Mouse (Mus musculus): ENCODE results near the gene Kcnip4. TPM values are rescaled to one million over a fixed set of nuclear protein-coding genes. Genes with fewer than 3 reads are reported as not detected.

Kcnip4 gene
- total RNA-seq, 2 experiments from 2014 or later = 0.14 TPM; not detected in 1

- no peak overlapping the region for H3K27ac ChIP-seq
- no peak for TF ChIP-seq CTCF (IDR thresholded peaks at IDR 0.05)
- intact Hi-C loops (cut with DNase I) = no loop called here
Observed at GRCm38 (mm10) chr5:48544784-48545734, 979.6 kb downstream of the Kcnip4 start.

GRCm38 (mm10) chr5:48518035-48518434 lies 1006.7 kb downstream of the Kcnip4 start:
- DNase-seq = no peak
- Histone ChIP-seq H3K4me3 (no peak overlapping the region), H3K27ac (no peak overlapping the region)
- TF ChIP-seq CTCF (IDR thresholded peaks at IDR 0.05) = no peak
- intact Hi-C loops (cut with DNase I) = no loop called here

More at GRCm38 (mm10) chr5:48544784-48545734, 979.6 kb downstream of the Kcnip4 start:
- H3K4me3 ChIP-seq = no peak overlapping the region
- no peak for DNase-seq

DNA sequence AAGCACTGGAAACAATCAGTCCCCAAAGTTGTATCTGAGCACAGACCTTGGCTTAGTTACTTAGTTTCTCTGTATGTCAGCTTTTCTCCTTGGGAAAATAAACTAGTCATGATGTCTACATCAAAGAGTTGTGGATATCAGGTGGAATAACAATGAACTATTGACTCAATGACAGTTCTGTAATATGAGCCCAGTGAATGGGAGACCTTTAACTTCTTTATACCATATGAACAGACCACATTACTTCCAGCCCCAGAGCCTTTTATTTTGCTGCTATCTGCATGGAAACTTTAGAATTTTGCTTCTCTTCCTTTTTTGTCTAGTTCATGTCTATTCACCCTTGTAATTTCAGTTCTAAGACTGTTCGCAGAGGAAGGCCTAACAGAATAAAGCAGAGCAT lies 1011.4 kb downstream of the Kcnip4 start:
- DNase-seq = no peak
- H3K4me3 ChIP-seq = no peak overlapping the region
- H3K27ac ChIP-seq = no peak overlapping the region
- intact Hi-C loops (cut with DNase I) = no loop called here
- no peak for TF ChIP-seq CTCF (IDR thresholded peaks at IDR 0.05)

DNA sequence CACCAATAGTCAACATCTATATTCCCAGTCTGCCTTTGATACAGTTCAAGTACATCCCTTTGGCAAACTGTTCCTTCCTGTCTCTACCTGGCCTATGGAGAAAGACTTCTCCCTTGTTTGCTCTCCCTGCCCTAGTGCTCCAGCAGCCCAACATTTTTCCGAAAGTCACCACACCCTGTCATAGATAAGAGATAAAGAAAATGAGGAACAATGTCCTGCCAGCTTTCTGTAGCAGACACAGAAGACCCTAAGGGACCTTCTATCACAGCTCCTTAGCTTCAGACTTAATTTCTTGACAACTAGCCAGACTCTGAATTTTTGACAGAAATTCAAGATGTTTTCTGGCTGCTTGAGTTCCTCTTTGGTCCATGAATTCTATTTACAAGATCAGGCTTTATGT lies 1013.4 kb downstream of the Kcnip4 start:
- intact Hi-C loops (cut with DNase I) = no loop called here
- DNase-seq = no peak
- no peak overlapping the region for H3K4me3 ChIP-seq
- H3K27ac ChIP-seq = no peak overlapping the region
- no peak for TF ChIP-seq CTCF (IDR thresholded peaks at IDR 0.05)

DNA sequence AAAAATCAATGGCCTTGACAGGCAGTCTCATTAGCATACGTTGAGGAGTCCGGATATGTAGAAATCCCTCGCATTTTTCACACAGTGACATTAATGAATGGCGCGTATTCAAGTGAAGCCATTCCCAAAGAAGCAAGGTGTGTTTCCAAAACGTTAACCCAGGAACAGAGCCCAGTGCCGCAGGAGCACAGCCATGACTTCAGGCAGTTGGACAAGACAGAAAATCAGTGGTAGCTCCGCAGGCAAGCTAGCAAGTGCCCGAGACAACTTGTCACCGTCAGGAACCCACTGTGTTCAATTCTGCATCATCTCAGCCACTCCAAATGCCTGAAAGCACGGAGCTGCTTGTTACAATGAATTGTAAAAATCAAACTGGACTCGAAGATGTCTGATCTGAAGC lies 1014.5 kb downstream of the Kcnip4 start:
- intact Hi-C loops (cut with DNase I) = no loop called here
- no peak for DNase-seq
- Histone ChIP-seq H3K27ac (no peak overlapping the region), H3K4me3 (no peak overlapping the region)
- no peak for TF ChIP-seq CTCF (IDR thresholded peaks at IDR 0.05)

DNA sequence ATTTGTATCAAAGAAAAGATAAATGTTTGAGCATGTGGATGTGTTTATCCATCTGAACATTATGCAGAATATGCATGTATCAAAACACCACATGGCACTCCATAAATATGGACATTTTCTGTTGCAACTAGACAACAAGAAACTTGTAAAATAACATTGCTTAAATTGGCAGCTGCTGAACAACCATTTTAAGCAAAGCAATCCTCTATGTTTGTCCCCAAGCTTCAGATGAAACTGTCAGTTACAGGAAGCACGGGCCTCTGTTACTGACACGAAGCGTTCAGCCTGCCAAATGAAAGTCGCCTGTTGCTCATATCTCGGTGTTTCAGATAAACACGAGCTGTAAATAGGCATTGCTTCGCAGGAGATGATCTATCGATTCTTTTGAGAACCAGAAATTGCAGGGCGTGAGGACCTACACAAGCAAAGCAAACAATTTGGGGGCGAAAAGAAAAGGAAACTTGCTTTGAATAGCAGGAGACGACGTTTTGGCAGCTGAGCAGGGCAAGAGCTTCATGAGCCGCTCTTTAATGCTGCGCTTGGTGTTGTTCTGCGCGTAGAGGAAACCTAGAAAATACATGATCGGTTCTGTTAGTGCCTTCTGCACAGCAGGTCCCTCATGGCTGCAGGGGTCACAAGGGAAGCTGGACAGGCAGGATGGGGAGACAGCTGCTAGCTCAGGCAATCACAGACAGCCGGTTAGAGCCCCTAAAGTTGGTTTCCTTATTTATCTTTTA lies 1015.3 kb downstream of the Kcnip4 start:
- TF ChIP-seq CTCF (IDR thresholded peaks at IDR 0.05) = no peak

DNA sequence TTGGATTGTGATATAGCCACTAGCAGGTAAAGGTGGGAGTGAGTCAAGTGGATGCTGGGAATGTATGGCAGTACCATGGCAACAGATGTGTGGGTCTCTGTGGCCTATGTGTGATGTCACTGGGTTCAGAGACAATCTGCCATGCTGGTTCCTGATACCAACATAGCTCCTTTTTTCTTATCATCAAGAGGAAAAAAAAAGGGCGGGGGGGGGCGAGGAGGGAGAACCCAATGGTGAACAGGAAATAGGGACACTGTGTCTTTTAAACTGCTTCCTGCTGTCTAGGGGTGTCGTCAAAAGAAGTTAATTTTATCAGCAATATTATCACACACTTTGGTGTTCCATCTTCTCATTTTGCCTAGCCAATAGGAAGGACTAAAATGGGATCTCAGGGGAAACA lies 1021.6 kb downstream of the Kcnip4 start:
- Histone ChIP-seq H3K4me3 (no peak overlapping the region), H3K27ac (no peak overlapping the region)
- no peak for DNase-seq
- TF ChIP-seq CTCF (IDR thresholded peaks at IDR 0.05) = no peak
- intact Hi-C loops (cut with DNase I) = no loop called here

More for the DNA sequence above, 1015.3 kb downstream of the Kcnip4 start:
- Histone ChIP-seq H3K27ac (no peak overlapping the region), H3K4me3 (no peak overlapping the region)
- intact Hi-C loops (cut with DNase I) = no loop called here
- no peak for DNase-seq

GRCm38 (mm10) chr5:48502442-48502841 lies 1022.3 kb downstream of the Kcnip4 start:
- no peak for TF ChIP-seq CTCF (IDR thresholded peaks at IDR 0.05)
- no peak for DNase-seq
- intact Hi-C loops (cut with DNase I) = no loop called here

GRCm38 (mm10) chr5:48500204-48500603 lies 1024.5 kb downstream of the Kcnip4 start:
- Histone ChIP-seq H3K4me3 (no peak overlapping the region), H3K27ac (no peak overlapping the region)
- DNase-seq = no peak
- no peak for TF ChIP-seq CTCF (IDR thresholded peaks at IDR 0.05)
- intact Hi-C loops (cut with DNase I) = no loop called here

More at GRCm38 (mm10) chr5:48502442-48502841, 1022.3 kb downstream of the Kcnip4 start:
- Histone ChIP-seq H3K27ac (no peak overlapping the region), H3K4me3 (no peak overlapping the region)

DNA sequence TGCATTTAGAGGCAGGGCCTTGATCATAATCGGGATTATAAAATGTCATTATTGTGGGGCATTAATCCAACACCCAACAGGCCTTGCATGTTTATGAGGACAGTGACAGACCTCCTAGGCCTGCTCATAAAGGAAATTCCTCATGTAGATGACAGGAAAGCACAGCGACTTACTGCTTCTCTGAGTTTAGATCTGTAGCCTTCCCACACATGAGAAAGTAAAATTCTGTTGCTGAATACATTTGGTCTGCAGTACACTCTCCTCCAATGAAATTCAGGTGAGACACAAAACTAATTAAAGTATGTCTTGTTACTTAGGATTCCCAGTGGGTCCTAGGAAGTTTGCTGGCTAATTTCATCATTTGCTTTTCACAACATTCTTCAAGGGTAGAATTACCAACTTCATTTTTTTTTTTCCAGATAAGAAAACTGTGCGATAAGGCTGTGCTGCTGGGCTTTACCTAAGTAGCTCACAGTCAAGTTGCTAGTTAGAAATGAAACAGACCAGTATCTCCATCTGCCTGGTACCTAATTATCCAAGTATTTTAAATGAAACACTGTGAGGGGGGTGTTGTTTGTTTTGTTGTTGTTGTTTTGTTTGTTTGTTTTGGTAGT lies 1033.7 kb downstream of the Kcnip4 start:
- TF ChIP-seq CTCF (IDR thresholded peaks at IDR 0.05) = no peak
- Histone ChIP-seq H3K4me3 (no peak overlapping the region), H3K27ac (no peak overlapping the region)
- DNase-seq = no peak
- intact Hi-C loops (cut with DNase I) = no loop called here

DNA sequence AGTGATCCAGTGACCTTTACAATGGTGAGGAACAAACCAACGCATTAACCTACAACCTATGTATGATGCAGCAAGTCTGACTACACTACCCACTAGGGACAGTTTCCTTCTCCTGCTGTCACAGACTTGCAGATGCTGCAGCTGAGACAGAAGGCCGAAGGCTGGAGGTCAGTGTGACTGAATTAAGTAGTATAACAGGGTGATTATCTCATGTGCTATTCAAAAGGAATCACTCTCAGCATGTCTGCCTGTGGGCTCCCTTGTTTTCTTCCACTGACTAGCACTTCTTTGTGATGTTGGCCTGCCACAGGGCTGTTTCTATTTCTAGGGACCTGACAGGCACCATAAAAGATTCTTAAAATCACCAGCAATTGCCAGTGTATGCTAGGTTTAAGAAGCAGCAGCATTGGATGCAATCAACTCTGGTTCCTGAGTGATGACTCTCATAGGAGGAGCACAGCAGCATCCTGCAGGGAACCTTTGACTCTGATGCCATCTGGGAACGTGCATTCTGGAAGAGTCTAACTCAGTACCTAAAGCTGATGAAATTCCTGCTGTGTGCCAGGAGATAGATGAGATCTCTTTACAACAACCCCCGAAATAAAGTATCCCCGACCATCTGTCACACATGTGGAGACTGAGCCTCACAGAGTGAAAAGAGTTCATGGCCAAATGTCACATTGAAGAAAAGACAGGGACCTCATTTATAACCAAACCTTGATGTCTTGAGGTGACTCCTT lies 1035.0 kb downstream of the Kcnip4 start:
- intact Hi-C loops (cut with DNase I) = no loop called here
- TF ChIP-seq CTCF (IDR thresholded peaks at IDR 0.05) = no peak
- no peak for DNase-seq
- no peak overlapping the region for H3K4me3 ChIP-seq
- no peak overlapping the region for H3K27ac ChIP-seq

DNA sequence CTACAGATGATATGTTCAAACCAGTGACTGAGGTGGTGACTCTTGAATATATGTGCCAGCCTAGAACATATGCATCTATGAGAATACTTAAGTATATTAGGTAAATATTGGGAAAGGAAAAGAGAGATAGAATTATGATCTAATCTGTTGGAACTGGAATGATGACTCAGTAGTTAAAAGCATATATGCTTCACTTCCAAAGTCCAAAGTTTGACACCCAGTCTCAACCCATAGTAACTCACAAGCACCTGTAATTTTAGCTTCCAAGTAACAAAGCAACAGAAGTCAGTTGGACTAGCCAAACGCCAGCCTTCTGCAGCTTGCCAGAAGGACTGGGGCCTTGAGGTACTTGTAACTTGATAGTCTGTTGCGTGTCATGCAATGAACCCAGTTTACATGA lies 1041.6 kb downstream of the Kcnip4 start:
- Histone ChIP-seq H3K27ac (no peak overlapping the region), H3K4me3 (no peak overlapping the region)
- no peak for DNase-seq
- intact Hi-C loops (cut with DNase I) = no loop called here
- TF ChIP-seq CTCF (IDR thresholded peaks at IDR 0.05) = no peak
